Mouse (Mus musculus): ENCODE data around the gene A930002H24Rik.
"Not testable (repeated sequence)": the region's sequence is repeated elsewhere in the genome, so short reads cannot be mapped to it uniquely, and the experiment has no call there.

Gene A930002H24Rik

DNA sequence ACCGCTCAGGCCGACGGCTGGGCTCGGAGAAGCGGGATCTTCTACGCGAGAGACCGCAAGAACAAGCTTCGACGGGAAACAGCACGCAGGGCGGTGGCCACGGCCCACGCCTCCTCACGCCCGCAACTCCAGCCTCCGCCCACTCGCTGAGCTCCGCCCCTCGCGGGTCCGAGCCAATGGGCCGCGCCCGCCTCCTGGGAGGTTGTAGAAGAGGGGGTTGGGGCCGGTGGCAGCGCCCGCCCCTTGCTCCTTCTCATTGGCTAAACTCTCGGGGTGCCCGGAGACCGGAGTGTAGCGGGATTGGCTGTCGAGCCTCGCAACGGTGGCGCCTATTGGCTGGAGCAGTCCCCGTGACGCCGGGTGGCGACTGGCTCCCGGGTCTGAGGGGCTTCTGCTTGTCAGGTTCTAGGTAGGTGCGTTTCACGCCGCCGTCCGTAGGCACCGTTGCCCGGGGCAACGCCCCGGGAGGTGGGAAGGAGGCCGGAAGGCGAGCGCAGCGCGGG, at the start of gene A930002H24Rik:
TSS of gene A930002H24Rik (minus strand) at position 145 of the 503 bp plus-strand sequence.
- peak; percentile 91 for DNase-seq (ENCODE audit: low read depth)

DNA sequence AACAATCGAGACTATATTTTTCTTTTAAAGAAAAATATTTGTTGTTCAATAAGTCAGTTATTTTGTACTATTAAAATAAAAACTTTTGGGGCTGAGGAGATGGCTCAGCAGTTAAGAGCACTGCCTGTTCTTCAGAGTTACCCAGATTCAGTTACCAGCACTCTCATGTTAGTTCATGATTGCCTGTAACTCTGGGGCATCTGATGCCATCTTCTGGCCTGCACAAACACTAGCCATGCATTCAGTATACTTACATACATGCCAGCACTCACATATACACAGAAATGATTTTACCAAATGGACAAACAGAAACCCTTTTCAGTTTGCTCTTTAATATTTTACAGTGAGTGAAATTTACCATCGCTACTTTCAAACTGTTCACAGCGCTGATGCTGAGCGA, 45.7 kb upstream of the A930002H24Rik start:
- DNase-seq (ENCODE audit: low read depth) = no peak

DNA sequence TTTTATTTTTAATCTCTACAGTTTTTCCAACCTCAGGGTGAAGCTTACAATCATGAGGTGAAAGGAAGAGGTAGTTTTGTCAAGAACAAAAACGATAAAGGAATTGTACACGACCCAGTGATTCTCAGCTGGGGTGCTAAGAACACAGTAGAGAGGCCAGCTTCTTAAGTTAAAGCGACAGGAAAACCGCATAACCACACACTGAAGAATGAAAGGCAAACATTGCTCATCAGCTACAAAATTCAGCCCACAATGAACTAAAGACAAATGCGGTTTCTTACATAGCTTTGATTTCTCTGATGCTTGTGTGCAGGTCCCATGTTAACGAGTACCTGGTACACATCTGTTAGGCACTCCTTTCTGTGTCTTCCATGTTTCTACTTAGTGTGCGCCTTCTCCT, 33.5 kb upstream of the A930002H24Rik start:
- DNase-seq (ENCODE audit: low read depth) = no peak

DNA sequence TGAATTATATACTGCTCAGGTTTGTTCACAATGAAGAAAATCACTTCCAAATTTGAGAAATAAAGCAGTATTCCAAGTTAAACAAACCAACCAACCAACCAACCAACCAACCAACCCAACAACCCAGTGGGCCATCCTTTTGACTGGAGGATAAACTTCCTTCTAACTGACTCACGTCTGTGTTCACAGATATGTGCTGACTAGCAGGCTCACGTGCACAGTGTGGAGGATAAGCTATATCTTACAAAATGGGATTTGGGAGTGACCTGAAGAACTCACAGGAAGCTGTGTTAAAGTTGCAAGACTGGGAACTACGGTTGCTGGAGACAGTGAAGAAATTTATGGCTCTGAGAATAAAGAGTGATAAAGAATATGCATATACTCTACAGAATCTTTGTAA, 32.2 kb upstream of the A930002H24Rik start:
- no peak for DNase-seq (ENCODE audit: low read depth)

DNA sequence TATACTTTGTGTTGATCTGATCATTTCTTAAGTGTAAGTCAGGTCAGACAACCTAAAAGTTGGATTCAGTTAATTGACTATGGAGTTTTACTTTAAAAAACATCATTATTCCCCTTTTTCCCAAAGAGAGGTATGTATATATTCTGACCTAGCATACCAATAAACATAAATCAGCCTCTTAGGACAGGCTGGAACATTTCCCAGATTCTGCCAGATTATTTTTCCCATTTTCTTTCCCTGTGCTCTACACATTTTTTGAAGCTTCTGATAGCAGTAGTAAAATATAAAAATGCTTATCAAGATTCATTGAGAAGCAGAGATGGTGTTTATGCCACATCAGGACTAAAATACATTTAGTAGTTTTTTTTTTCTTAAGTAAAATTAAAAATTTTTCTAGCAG, 27.0 kb upstream of the A930002H24Rik start:
- no peak for DNase-seq (ENCODE audit: low read depth)

DNA sequence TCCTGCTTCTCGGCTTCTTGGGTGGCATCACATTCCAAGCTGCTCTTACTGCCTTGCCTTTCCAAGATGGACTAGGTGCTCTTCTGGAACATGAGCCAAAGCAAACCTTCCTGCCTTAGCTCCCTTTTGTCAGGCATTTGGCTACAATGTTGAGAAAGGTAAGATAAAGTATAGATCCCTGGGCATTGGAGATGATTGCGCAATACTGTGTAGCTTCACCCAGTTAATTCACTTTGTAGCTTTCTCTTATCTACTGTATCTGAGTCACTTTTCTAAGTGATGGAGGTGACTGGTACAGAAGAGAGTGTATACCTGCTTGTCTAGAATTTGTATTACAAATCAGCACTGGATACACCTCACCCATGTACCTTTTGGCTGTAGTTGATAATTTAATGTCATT, 23.4 kb upstream of the A930002H24Rik start:
- no peak for DNase-seq (ENCODE audit: low read depth)

DNA sequence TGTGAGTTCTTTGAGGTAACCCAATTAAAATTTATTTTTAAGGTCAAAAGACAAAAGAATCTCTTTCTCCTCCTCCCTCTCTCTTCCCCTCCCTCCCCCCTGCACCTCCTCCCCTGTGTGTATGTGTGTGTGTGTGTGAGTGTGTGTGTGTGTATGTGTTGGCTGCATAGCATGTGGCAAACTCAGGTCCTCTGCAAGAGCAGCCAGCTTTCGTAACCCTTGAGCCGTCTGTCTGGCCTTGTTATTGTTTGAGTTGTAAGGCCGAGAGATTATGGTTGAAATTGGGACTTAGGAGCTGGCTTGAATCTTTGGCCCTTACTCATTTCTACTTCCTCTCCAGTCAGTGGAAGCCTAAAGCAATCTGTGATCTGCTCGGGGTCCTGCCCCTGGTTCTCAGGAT, 16.4 kb upstream of the A930002H24Rik start:
- no peak for DNase-seq (ENCODE audit: low read depth)

DNA sequence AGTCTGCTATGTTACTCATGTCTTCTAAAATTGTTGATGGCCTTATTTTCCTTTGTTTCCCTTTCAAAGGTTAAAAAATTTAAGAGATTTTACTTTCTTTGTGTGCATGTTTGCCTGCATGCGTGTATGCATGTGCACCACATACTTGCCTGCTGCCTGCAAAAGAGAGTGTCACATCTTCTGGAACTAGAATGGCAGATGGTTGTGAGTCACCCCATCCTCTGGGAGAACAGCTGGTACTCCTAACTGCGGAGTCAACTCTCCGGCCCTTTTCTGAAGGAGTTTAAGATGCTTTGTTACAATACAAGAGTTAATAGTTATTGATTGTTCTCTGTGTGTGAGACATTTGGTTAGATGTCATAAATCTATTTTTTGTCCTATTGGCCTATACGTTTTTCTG, 15.3 kb upstream of the A930002H24Rik start:
- no peak for DNase-seq (ENCODE audit: low read depth)

DNA sequence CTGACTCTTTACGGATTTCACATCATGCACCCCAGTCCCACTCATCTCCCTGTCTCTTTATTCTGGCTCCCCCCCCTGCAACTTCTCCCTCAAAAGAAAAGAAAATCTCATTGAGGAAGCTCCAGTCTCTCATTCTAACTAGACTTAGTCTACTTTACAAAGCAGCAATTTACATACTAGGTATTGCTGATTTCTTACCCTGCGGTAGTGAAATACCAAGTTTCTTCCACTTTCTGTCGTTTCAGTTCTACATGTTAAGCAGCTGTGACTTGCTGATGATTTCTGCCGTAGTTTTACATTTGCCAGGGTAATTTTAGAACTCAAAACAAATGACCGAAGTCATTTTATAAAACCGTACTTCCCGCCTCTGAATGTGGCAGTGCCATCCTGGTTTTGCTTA, 8.2 kb upstream of the A930002H24Rik start:
- DNase-seq (ENCODE audit: low read depth) = no peak

DNA sequence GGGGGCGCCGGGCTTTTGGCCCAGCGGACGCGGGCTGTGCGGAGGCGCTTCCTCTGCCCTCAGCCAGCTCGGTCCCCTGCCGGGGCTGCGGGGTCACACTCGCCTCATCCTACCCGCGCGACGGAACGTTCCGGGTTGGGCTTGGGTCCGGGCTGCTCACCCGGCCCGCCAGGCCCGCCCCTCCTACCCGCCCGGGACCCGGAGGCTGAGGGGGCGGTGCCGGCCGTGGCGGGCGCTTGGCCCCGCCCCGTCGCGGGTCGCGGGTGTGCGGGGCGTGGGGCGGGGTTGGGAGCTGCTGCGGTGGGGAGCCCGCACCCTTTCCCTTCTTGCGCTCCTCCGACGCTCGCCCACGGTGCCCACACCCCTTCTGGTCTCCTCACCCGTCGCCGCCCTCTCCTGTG, 580 bp upstream of the A930002H24Rik start:
- DNase-seq (ENCODE audit: low read depth) = no peak

DNA sequence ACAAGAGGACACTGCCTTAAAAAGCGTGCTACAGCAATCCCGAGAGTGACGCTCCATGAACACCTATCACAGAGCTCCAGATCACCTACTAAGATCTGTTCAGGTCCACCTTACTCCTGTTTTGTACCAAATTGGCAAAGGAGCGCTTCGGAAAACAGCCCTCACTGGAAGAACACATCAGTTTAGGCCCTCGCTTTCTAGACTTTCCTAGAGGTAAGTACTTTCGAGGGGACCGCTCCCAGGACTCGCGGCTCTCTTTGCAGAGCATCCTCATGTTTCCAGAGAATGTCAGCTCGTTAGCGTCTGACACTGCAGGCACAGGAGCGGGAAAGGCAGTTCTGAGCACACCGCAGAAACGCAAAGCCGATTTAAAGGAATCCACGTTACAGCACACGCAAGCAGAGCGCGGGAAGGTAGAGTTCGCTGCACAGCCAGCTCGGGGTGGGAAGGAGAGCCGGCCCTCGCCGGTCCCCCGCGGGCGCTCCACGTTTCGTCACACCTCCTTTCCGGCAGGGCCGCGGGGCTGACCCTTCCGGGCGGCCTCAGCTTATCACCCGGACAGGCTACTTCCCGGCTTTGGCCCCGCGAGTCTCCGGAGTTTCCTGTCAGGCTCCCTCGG, 470 bp downstream of the A930002H24Rik start, which contains the start of gene Fer:
TSS of gene Fer (plus strand) at position 51 of the 619 bp plus-strand sequence.
- DNase-seq (ENCODE audit: low read depth) = no peak

DNA sequence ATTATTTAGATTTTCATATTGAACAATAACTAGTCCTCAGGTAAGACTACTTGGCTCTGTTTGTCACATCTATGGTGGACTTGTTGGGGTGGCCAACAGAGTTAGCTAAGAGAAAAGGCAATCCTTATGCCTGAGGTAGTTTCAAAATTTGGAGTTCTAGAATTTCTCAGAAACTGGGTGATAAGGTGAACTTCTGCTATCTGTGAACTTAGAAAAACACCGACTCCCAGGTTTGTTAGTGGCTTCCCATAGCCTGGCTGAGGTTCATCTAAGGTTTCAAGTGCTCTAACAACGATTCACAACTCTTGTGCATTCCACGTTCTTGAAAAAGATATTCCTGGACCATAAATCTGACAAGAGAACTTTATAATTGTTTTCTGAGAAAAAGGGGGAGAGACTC, 1.2 kb downstream of the A930002H24Rik start:
- DNase-seq (ENCODE audit: low read depth) = no peak

DNA sequence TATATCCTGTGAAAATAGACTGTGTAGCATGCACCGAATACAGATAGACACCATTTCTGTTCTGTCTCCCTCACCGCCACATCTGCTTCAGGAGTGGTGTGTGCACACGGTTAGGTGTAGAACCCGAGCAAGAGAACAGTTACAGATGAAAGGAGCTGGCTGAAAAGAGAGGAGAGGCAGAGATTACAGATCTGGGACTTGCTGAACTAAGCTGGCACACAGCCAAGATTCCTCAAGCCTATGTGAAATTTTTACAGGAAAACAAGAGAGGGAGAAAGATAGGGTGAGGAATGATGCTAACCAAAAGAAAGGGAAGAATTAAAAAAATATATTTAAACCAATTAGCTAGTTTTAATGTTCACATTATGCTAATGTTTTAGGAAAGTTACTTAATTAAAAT, 2.6 kb downstream of the A930002H24Rik start:
- DNase-seq (ENCODE audit: low read depth) = no peak

DNA sequence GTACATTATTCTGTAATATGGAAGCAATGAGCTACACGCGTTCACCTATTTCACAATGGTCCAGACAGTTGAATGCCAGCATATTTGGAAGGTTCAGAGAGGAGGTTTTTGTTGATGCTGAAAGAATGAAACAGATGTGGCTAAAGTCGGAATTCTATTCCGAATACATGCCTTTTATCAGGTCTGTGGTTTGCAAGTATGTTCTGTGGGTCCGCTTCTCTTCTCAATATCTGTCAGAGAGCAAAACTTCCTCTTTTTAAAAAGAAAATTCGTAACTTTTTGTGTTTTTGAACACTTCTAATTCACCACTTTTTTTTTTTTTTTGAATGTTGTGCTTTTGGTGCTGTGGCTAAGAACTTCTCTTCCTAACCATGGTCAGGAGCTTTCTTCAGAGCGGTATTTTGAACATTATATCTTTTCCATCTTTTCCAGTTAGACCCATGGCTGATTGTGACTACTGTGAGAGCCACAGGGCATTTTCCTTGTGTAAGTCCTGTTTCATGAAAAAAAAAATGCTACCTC, 6.5 kb downstream of the A930002H24Rik start:
- DNase-seq (ENCODE audit: low read depth) = no peak

DNA sequence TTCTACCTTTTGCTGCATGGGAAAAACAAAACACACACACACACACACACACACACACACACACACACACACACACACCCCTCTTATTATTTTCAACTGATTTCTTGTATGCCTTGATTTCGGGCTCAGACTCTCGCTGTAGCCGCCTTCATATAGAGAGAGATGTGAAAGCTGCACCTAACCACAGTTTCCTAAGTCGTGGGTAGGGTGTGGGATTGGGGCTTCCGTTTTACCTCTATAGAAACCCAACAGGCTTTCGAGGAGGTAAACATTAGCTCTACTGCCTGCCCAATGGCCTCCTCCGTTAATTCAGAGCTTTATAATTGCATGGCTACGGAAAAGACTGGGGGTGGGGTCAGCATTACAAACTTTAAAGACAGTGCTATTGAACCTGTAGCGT, 13.6 kb downstream of the A930002H24Rik start:
- no peak for DNase-seq (ENCODE audit: low read depth)

DNA sequence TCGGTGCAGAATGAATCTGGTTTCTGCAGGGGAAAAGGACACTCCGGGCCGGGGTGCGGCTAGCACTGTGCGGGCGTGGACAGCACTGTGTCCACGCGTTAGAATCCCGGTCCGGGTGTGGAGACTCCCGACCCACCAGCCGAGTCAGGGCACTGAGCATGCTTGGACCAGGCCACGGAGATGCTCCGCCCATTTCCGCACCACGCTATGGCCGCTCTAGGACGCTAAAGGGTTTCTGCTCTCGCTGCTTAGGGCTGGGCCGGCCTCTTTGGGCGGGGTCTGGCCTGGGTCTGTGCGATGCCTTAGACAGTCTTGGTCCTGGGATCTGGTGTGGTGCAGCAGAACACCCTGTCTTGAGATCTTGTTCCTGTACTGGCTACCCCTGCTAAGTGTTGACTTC, 14.0 kb downstream of the A930002H24Rik start:
- DNase-seq (ENCODE audit: low read depth) = no peak

DNA sequence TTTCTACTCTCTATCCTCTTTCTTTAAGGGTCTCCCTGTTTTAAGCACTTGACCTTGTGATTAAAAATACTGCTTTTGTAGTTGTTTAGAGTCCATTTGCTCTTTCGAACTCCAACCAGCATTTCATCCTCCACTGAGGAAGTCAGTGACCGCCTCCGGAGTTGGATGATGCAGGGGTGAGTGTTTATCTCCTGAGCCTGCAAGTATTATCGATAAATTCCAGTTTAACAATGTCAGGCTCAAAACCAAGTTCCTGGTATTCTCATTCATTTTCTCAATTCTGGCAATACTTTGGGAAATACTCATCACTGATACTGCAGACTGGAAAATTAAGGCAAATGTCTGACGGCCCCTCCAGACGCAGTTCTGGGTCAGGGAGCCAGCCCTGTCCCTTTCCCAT, 14.4 kb downstream of the A930002H24Rik start:
- DNase-seq (ENCODE audit: low read depth) = no peak

DNA sequence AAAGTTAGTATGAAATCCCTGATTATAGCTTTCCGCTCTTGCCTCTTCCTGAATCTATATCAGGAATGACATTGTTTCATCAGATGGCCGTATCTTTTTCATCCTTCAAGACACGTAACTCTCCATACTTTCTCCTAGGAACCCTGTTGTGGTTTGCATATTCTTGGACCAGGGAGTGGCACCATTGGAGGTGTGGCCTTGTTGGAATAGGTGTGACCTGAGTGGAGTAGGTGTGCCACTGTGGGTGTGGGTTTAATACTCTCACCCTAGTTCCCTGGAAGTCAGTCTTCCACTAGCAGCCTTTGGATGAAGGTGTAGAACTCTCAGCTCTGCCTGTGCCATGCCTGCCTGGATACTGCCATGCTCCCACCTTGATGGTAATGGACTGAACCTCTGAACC, 17.8 kb downstream of the A930002H24Rik start:
- DNase-seq (ENCODE audit: low read depth) = not testable (repeated sequence)

DNA sequence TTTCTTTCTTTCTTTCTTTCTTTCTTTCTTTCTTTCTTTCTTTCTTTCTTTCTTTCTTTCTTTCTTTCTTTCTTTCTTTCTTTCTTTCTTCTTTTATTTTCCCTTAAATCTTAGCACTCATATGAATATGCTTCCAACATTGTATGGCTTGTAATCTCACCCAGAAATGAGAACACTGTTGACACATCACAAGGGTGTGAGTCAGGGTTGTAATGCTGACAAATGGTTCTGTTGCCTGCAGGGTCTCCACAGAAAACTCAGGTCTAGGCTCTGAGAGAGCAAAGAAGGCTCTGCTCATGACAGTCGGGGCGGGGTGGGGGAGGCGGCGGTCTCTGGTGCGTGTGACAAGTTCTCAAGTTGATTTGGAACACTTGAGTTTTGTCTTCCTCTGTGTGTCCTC, 18.7 kb downstream of the A930002H24Rik start:
- DNase-seq (ENCODE audit: low read depth) = no peak

DNA sequence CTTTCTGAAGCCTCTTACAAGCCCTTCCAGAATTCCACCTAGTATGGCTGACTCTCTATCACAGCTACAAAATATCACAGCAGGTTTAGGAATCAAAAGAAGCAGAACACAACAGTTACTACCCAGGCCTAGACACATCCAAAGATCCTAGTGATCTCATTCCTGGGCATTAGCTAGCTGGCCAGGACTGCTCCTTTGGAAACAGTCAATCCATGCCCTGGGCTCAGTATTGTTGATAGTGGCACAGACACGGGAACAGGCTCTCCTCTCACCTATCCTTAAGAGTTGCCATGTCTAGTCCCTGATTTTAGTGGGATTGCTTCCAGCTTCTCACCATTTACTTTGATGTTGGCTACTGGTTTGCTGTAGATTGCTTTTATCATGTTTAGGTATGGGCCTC, 21.4 kb downstream of the A930002H24Rik start:
- no peak for DNase-seq (ENCODE audit: low read depth)

DNA sequence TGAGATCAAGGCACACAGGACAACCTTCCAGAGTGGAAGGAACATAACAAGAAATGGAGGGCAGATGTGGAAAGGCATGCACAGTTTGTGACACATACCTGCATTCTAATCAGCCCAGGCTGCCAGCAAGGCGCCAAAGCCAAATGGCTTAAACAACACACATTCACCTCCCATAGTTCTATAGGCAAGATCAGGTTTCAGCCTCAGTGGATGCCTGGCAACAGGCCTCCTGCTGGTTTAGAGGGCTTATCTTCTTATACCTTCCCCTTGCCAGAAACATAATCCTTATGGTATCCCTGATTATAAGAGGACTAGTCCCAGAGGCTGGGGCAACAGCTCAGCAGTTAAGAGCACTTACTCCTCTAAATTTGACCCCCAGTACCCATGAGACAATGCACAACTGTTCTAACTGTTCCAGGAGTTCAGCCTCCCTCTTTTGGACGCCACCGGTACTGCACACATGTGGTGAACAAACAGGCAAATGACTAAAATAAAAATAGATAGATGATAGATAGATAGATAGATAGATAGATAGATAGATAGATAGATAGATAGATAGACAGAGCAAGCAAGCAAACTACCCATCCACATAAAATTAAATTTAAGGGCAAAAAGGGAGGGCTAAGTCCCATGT, 23.8 kb downstream of the A930002H24Rik start:
- DNase-seq (ENCODE audit: low read depth) = no peak

DNA sequence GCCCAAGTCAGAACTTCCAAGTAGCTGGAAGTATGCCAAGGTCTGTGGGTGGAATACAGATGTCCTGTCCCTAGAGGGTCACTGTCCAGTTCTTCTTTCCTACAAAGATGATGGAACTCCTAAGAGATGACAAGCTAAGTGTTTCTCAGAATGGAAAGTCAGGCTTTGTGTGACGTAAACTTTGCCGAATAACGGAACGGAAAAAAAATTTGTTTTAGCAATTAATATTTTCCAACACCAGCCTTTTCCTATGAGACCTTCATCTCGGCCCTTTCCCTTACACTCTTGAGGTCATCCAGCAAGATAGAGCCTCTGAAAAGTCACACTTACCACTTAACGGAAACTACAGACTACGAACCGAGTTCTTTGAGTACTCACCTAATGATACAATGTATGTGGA, 25.4 kb downstream of the A930002H24Rik start:
- no peak for DNase-seq (ENCODE audit: low read depth)

DNA sequence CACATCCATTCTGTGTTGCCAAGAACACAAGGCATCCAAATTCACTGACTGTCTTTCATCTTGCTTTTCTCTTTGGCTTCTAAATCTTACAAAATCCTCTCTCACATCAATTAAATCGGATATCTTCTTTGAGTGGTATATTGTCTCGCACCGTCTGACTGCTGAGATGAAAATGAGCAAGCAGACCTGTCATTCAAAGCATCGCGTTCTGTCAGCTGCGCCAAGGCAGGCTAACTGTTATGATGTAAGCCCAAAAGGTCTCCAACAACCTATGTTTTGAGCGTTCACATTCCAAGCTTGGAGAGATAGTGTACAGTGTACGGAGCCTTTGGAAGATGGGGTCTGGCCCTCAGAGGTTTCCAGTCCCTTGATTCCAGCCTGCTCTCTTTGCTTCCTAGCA, 26.9 kb downstream of the A930002H24Rik start:
- no peak for DNase-seq (ENCODE audit: low read depth)

DNA sequence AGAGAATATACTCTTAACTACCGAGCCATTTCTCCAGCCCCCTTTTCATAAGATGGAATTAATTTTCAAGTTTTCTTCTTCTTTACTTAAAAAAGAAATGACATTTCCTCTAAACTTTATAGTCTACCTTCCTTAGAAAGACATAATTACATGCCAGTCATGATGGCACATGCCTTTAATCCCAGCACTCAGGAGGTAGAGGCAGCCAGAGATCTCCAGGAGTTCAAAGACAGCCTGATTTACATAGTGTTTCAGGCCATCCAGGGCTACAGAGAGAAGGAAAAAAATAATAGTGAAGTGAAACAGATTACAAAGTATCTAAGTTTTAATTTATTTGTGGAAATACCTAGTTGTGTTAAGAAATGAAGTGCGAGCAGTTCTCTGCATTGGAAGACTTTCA, 27.4 kb downstream of the A930002H24Rik start:
- no peak for DNase-seq (ENCODE audit: low read depth)
